Mouse (Mus musculus) neural tube, embryonic 11.5 days (tissue): ENCODE measurements around the gene Dennd1b. TPM values are rescaled to one million over a fixed set of nuclear protein-coding genes. Genes with fewer than 3 reads are reported as not detected.

Source experiments
- ATAC-seq: fragments of 200-750 bp; cut with Nextera tagmentation; 2 replicates; pipeline ENCODE4 v1.8.0; 2017; ENCODE audit warnings: moderate number of reproducible peaks, mild to moderate bottlenecking, moderate TSS enrichment, moderate library complexity; ENCODE audit not compliant: insufficient read depth, low FRiP score, low TSS enrichment
- DNase-seq: peaks from one replicate; pipeline ENCODE4 v3.0.0-alpha.2; 2015; ENCODE audit warnings: low spot score
- H3K27ac ChIP-seq: fragments of 300-500 bp; sonication (generic); 2 replicates; pipeline ENCODE4 v1.5.1; 2014; ENCODE audit warnings: low read depth, mild to moderate bottlenecking, low read length
- H3K27me3 ChIP-seq: fragments of 300-500 bp; sonication (generic); 2 replicates; pipeline ENCODE4 v1.6.1; 2014; ENCODE audit warnings: mild to moderate bottlenecking, low read length, mixed read lengths; ENCODE audit not compliant: control insufficient read depth, insufficient read depth
- H3K36me3 ChIP-seq: fragments of 300-500 bp; sonication (generic); 2 replicates; pipeline ENCODE4 v1.6.1; 2014; ENCODE audit warnings: mild to moderate bottlenecking, low read length, moderate library complexity, mixed read lengths; ENCODE audit not compliant: control insufficient read depth, insufficient read depth
- H3K4me1 ChIP-seq: fragments of 300-500 bp; sonication (generic); 2 replicates; pipeline ENCODE4 v1.6.1; 2014; ENCODE audit warnings: low read length, mixed read lengths; ENCODE audit not compliant: control insufficient read depth, insufficient read depth
- H3K4me2 ChIP-seq: fragments of 300-500 bp; sonication (generic); 2 replicates; pipeline ENCODE4 v1.6.1; 2014; ENCODE audit warnings: low read depth, mild to moderate bottlenecking, moderate library complexity
- H3K4me3 ChIP-seq: fragments of 300-500 bp; sonication (generic); 2 replicates; pipeline ENCODE4 v1.5.1; 2014; ENCODE audit warnings: low read depth, low read length
- H3K9ac ChIP-seq: fragments of 300-500 bp; sonication (generic); 2 replicates; pipeline ENCODE4 v1.6.1; 2014; ENCODE audit warnings: mild to moderate bottlenecking, low read length
- H3K9me3 ChIP-seq: fragments of 300-500 bp; sonication (generic); 2 replicates; pipeline ENCODE4 v1.6.1; 2016; ENCODE audit warnings: low read length; ENCODE audit not compliant: control insufficient read depth
- WGBS: fragments of 180-500 bp; shearing (Covaris S2); extraction: QIAGEN DNeasy Blood & Tissue Kit; methylation state at CpG from one replicate; pipeline ENCODE4 v1.1.7; 2014; 5-methylcytosine and 5-hydroxymethylcytosine counted together
- polyA plus RNA-seq: library from polyadenylated mRNA; unstranded; fragments of >200 nt; fragmentation: Nextera tagmentation; extraction: Ambion mirVana; gene quantifications from 2 replicates; pipeline ENCODE4 v1.2.1, GENCODE M21; 2014

Gene Dennd1b
- polyA plus RNA-seq, 1 experiment from 2014 or later = 10.6 TPM

- 34% methylated on average over 4 of the region's 4 CpGs for WGBS
- no peaks in the 10 kb centered on the region for H3K36me3 ChIP-seq
- no peaks in the 10 kb centered on the region for H3K4me1 ChIP-seq
- H3K9me3 ChIP-seq = no peaks in the 10 kb centered on the region
- H3K9ac ChIP-seq = no peak overlapping the region
- H3K4me3 ChIP-seq = no peak overlapping the region
- H3K27me3 ChIP-seq = no peaks in the 10 kb centered on the region
- no peak overlapping the region for H3K4me2 ChIP-seq
- peak; percentile 61; the same call in 1 of the 2 replicates for ATAC-seq
- DNase-seq = peak; percentile 17
- no peak overlapping the region for H3K27ac ChIP-seq
Measured at GRCm38 (mm10) chr1:139038074-139038473, 74.8 kb downstream of the Dennd1b start.

DNA sequence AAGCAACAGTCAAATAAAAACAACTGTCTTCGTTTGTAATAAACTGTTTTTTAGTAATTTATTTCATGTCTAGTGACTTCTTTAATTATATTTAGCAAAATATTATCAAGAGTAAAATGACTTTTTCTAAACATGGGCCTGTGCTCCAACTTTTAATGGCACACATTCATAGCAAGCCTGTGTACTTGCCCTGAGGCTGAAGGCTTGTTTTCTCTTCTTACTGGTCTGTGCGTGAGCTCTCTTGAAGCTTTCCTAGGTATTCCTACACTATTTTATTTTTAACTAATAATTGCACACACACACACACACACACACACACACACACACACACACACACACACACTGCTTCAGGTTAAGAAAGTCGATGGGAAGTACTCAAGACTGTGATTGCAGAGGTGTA, 75.4 kb downstream of the Dennd1b start:
- H3K9me3 ChIP-seq = no peaks in the 10 kb centered on the region
- H3K27me3 ChIP-seq = no peaks in the 10 kb centered on the region
- ATAC-seq (no peak), DNase-seq (no peak)
- 75% methylated on average over 3 of the region's 3 CpGs for WGBS
- no peak overlapping the region for H3K4me2 ChIP-seq
- H3K4me1 ChIP-seq = no peaks in the 10 kb centered on the region
- H3K4me3 ChIP-seq = no peak overlapping the region
- H3K9ac ChIP-seq = no peak overlapping the region
- H3K27ac ChIP-seq = no peak overlapping the region
- no peaks in the 10 kb centered on the region for H3K36me3 ChIP-seq

- WGBS = 61% methylated on average over 7 of the region's 7 CpGs
- H3K9me3 ChIP-seq = no peaks in the 10 kb centered on the region
- DNase-seq = no peak
- peak; percentile 40; the same call in 1 of the 2 replicates for ATAC-seq
- H3K9ac ChIP-seq = no peak overlapping the region
- H3K4me3 ChIP-seq = no peak overlapping the region
- H3K36me3 ChIP-seq = no peaks in the 10 kb centered on the region
- H3K27me3 ChIP-seq = no peaks in the 10 kb centered on the region
- H3K27ac ChIP-seq = no peak overlapping the region
- H3K4me2 ChIP-seq = no peak overlapping the region
- no peaks in the 10 kb centered on the region for H3K4me1 ChIP-seq
Measured at GRCm38 (mm10) chr1:139039529-139040230, 76.4 kb downstream of the Dennd1b start.

DNA sequence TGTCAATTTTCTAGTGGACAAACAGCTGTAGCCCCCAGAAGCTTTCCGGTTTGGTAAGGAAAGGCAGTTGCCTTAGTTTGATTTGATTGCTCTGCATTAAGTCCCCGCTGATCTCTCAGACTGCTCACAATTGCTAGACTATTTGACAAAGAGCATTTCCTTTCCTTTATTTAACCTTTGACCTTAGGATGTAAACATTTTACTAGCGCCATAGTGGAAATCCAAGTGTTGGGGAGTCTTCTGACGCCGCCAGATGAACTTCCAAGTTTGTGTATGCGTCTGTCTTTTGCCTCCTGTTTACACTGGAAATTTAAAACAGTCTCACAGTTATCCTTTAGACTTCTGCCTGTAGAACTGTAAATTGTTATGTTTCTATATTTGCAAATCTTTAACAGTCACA, 85.8 kb downstream of the Dennd1b start:
- WGBS = 72% methylated on average over 6 of the region's 6 CpGs
- no peak overlapping the region for H3K4me2 ChIP-seq
- no peak overlapping the region for H3K9ac ChIP-seq
- DNase-seq (no peak), ATAC-seq (no peak)
- no peaks in the 10 kb centered on the region for H3K9me3 ChIP-seq
- no peak overlapping the region for H3K27ac ChIP-seq
- no peaks in the 10 kb centered on the region for H3K36me3 ChIP-seq
- H3K4me3 ChIP-seq = no peak overlapping the region
- H3K4me1 ChIP-seq = no peaks in the 10 kb centered on the region
- H3K27me3 ChIP-seq = no peaks in the 10 kb centered on the region

DNA sequence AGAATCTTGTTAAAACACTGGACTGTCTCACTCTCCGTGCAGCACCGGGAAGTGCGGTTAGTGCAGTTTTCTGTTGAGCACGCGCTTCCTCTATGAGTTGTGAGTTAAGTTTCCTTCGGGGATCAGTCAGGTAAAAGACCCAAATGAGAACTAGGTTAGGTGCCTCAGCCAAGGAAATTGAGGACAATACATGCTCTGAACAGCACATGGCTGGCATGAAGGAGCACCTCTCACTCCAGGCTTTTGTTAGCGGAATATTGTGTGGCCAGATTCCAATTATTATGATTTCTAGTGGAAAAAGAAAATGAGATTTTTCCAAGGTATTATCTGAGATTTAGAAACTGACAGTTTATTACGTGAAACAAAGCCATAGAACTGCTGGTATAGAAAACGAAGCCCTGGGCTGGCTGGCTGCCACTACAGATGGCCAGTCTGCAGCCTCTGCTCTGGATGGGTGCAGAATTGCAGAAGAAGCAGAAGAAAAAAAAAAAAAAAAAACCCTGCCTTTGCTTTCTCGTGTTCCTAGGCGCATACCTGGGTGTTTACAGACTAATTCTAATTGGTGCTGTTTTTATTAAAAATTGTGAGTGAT, 86.7 kb downstream of the Dennd1b start:
- WGBS = 89% methylated on average over 11 of the region's 11 CpGs
- H3K9ac ChIP-seq = no peak overlapping the region
- no peak overlapping the region for H3K4me3 ChIP-seq
- no peak for DNase-seq
- H3K27me3 ChIP-seq = no peaks in the 10 kb centered on the region
- no peaks in the 10 kb centered on the region for H3K9me3 ChIP-seq
- no peaks in the 10 kb centered on the region for H3K36me3 ChIP-seq
- H3K27ac ChIP-seq = no peak overlapping the region
- no peak for ATAC-seq
- H3K4me2 ChIP-seq = no peak overlapping the region
- no peaks in the 10 kb centered on the region for H3K4me1 ChIP-seq

DNA sequence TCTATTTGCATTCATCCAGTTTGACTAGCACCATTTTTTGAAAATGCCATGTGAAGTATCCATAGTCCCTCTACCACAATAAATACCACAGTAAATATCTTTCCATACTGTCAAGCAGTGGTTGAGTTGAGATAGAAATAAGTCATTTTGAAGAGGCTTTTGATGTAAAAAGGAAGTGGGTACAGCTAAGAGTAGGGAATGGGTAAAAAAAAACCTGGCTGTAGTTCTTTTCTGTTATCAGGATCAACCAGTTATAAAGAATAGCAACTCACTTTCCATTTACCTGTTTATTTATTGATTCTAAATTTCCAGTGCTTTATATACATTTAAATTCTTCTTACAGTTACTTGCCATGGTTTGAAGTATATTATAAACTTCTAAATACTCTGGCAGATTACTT, 89.8 kb downstream of the Dennd1b start:
- H3K27ac ChIP-seq = no peak overlapping the region
- H3K9ac ChIP-seq = no peak overlapping the region
- no peak overlapping the region for H3K4me2 ChIP-seq
- ATAC-seq = no peak
- H3K27me3 ChIP-seq = no peaks in the 10 kb centered on the region
- no peaks in the 10 kb centered on the region for H3K4me1 ChIP-seq
- H3K36me3 ChIP-seq = no peaks in the 10 kb centered on the region
- H3K9me3 ChIP-seq = no peaks in the 10 kb centered on the region
- H3K4me3 ChIP-seq = no peak overlapping the region
- no peak for DNase-seq

DNA sequence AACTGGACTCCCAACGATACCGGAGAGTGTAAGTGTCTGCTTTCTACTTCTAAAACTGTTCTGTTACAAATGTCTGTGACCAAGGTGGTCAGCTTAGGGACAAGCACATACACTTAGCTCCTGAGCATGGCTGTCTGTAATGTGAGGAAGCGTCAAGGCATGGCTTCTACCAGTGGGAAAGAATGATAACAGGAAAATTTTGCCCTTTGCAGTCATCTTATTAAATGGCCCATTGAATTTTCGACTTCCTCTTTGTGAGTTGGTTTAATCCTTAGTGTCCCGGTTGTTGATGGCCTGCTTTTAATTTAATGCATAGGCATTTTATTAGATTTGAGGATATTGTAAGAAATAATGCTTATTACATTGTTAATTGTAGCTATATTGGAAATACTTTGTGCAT, 97.1 kb downstream of the Dennd1b start:
- H3K4me2 ChIP-seq = no peak overlapping the region
- H3K9ac ChIP-seq = no peak overlapping the region
- H3K9me3 ChIP-seq = no peaks in the 10 kb centered on the region
- no peak overlapping the region for H3K4me3 ChIP-seq
- WGBS = 93% methylated on average over 5 of the region's 5 CpGs
- DNase-seq (no peak), ATAC-seq (no peak)
- H3K4me1 ChIP-seq = no peaks in the 10 kb centered on the region
- H3K36me3 ChIP-seq = no peaks in the 10 kb centered on the region
- no peaks in the 10 kb centered on the region for H3K27me3 ChIP-seq
- no peak overlapping the region for H3K27ac ChIP-seq

DNA sequence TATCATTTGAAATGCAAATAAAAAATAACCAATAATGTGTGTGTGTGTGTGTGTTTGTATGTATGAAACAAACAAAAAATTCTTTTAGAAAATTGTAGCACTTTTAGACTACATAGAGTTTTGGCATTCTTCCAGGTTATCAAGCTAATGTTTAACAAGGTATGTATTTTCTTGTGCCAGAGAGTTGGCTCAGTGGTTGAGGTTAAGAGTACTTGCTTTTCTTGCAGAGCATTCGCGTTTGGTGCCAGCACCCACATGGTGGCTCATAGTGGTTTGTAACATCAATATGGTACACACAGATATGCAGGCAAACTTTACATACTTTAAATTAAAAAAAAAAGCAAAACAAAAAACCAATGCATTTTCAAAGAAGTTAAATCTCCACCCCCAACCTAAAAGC, 101.5 kb downstream of the Dennd1b start:
- no peaks in the 10 kb centered on the region for H3K27me3 ChIP-seq
- H3K9ac ChIP-seq = no peak overlapping the region
- no peak for ATAC-seq
- no peak overlapping the region for H3K4me3 ChIP-seq
- H3K4me2 ChIP-seq = no peak overlapping the region
- WGBS = 96% methylated on average over 2 of the region's 2 CpGs
- no peak overlapping the region for H3K27ac ChIP-seq
- no peaks in the 10 kb centered on the region for H3K9me3 ChIP-seq
- no peaks in the 10 kb centered on the region for H3K36me3 ChIP-seq
- no peak for DNase-seq
- H3K4me1 ChIP-seq = no peaks in the 10 kb centered on the region

- no peaks in the 10 kb centered on the region for H3K36me3 ChIP-seq
- H3K9me3 ChIP-seq = no peaks in the 10 kb centered on the region
- WGBS = 65% methylated on average over 2 of the region's 2 CpGs
- H3K27ac ChIP-seq = no peak overlapping the region
- no peak overlapping the region for H3K4me2 ChIP-seq
- H3K9ac ChIP-seq = no peak overlapping the region
- H3K27me3 ChIP-seq = no peaks in the 10 kb centered on the region
- no peak overlapping the region for H3K4me3 ChIP-seq
- DNase-seq (no peak), ATAC-seq (no peak)
- H3K4me1 ChIP-seq = no peaks in the 10 kb centered on the region
Measured at GRCm38 (mm10) chr1:139067210-139067609, 104.0 kb downstream of the Dennd1b start.
